Mouse (Mus musculus) kidney, embryonic 14.5 days (tissue): ENCODE data around the gene Nynrin. TPM values are rescaled to one million over a fixed set of nuclear protein-coding genes. Genes with fewer than 3 reads are reported as not detected.

Experiments
- ATAC-seq: fragments of 200-750 bp; cut with Nextera tagmentation; 2 replicates; pipeline ENCODE4 v1.8.0; 2017; ENCODE audit warnings: moderate number of reproducible peaks, mild to moderate bottlenecking, moderate TSS enrichment, moderate library complexity; ENCODE audit not compliant: low FRiP score, low TSS enrichment
- H3K27ac ChIP-seq: fragments of 300-500 bp; sonication (generic); 2 replicates; pipeline ENCODE4 v1.5.1; 2014; ENCODE audit warnings: low read depth, mild to moderate bottlenecking, low read length, moderate library complexity, mixed read lengths
- H3K27me3 ChIP-seq: fragments of 300-500 bp; sonication (generic); 2 replicates; pipeline ENCODE4 v1.6.1; 2014; ENCODE audit warnings: mild to moderate bottlenecking, low read length; ENCODE audit not compliant: control insufficient read depth, insufficient read depth
- H3K36me3 ChIP-seq: fragments of 300-500 bp; sonication (generic); 2 replicates; pipeline ENCODE4 v1.6.1; 2014; ENCODE audit warnings: low read length, mixed read lengths; ENCODE audit not compliant: control insufficient read depth, insufficient read depth
- H3K4me1 ChIP-seq: fragments of 300-500 bp; sonication (generic); 2 replicates; pipeline ENCODE4 v1.6.1; 2014; ENCODE audit warnings: low read length, mixed read lengths; ENCODE audit not compliant: control insufficient read depth, insufficient read depth
- H3K4me2 ChIP-seq: fragments of 300-500 bp; sonication (generic); replicated peaks from 2 replicates; pipeline ENCODE4 v1.6.1; 2014; ENCODE audit warnings: low read depth, mild to moderate bottlenecking, low read length
- H3K4me3 ChIP-seq: fragments of 300-500 bp; sonication (generic); 2 replicates; pipeline ENCODE4 v1.5.1; 2014; ENCODE audit warnings: mild to moderate bottlenecking, low read length
- H3K9ac ChIP-seq: fragments of 300-500 bp; sonication (generic); 2 replicates; pipeline ENCODE4 v1.6.1; 2014; ENCODE audit warnings: low read depth, mild to moderate bottlenecking, low read length, moderate library complexity
- H3K9me3 ChIP-seq: fragments of 300-500 bp; sonication (generic); 2 replicates; pipeline ENCODE4 v1.6.1; 2016; ENCODE audit warnings: low read length; ENCODE audit not compliant: control insufficient read depth
- WGBS: fragments of 180-500 bp; shearing (Covaris S2); extraction: QIAGEN DNeasy Blood & Tissue Kit; methylation state at CpG from one replicate; pipeline ENCODE4 v1.1.7; 2014; 5-methylcytosine and 5-hydroxymethylcytosine counted together
- polyA plus RNA-seq: library from polyadenylated mRNA; unstranded; fragments of >200 nt; fragmentation: Nextera tagmentation; extraction: Ambion mirVana; gene quantifications from 2 replicates; pipeline ENCODE4 v1.2.1, GENCODE M21; 2014

Gene Nynrin
- polyA plus RNA-seq, 1 experiment from 2014 or later = 15.6 TPM

DNA sequence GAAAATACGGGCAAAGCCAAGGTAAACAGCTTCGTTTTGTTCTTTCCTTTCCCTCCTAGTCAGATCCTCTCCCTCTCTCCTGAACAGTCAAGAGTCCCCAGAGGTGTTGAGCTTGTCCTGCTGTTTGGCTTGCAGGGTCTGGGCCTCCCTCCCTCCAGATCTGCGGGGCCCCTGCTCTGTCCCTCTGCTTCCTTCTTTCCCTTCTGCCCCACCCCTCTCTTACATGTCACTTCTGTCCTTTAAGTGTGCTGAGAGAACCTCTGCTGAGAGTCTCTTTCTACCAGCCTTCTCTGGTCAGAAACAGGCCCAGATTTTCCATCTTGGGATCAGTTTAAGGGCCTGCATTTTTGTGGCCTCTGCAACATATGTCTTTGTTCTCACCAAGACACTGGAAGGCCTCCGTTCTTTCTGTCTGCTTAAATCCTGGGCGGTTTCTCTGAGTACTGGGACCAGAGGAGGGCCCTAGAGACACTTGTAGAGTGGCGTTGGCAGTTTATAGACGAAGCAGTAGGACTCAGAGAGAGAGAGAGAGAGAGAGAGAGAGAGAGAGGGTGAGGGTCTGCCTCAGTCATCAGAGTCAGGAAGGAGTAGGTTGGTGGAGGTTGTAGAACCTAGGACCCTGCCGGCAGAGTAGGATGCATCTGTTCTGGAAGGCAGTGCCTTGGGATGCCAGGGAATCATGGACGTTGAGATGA is 743 bp downstream of the Nynrin start:
- H3K4me1 ChIP-seq = peaks cover 36% of the 10 kb centered on the region
- 0 out of 2 replicates have a peak, but pooled peaks have one; percentile 6 for ATAC-seq
- no peaks in the 10 kb centered on the region for H3K27me3 ChIP-seq
- H3K27ac ChIP-seq = peak overlapping the region; percentile 97
- peak overlapping the region; percentile 73 for H3K4me2 ChIP-seq
- H3K9ac ChIP-seq = peak overlapping the region; percentile 81
- 0 out of 2 replicates have a peak, but pooled peaks cover 3% of the 10 kb centered on the region for H3K36me3 ChIP-seq
- WGBS = under 1% methylated on average over 9 of the region's 9 CpGs
- no peaks in the 10 kb centered on the region for H3K9me3 ChIP-seq
- H3K4me3 ChIP-seq = peak overlapping the region; percentile 66

- ATAC-seq = peak; percentile 33
- H3K36me3 ChIP-seq = 0 out of 2 replicates have a peak, but pooled peaks cover 3% of the 10 kb centered on the region
- peak overlapping the region; percentile 81 for H3K9ac ChIP-seq
- 1% methylated on average over 4 of the region's 4 CpGs for WGBS
- peak overlapping the region; percentile 66 for H3K4me3 ChIP-seq
- peak overlapping the region; percentile 73 for H3K4me2 ChIP-seq
- H3K4me1 ChIP-seq = peaks cover 36% of the 10 kb centered on the region
- no peaks in the 10 kb centered on the region for H3K27me3 ChIP-seq
- no peaks in the 10 kb centered on the region for H3K9me3 ChIP-seq
- H3K27ac ChIP-seq = peak overlapping the region; percentile 97
These were observed 1.3 kb downstream of the Nynrin start for GRCm38 (mm10) chr14:55855101-55855561.

- H3K36me3 ChIP-seq = 0 out of 2 replicates have a peak, but pooled peaks cover 3% of the 10 kb centered on the region
- H3K4me2 ChIP-seq = peak overlapping the region; percentile 11; the same call in 1 of the 2 replicates
- no peak overlapping the region for H3K9ac ChIP-seq
- no peaks in the 10 kb centered on the region for H3K9me3 ChIP-seq
- H3K27me3 ChIP-seq = no peaks in the 10 kb centered on the region
- 50% methylated on average over 4 of the region's 4 CpGs for WGBS
- peaks cover 39% of the 10 kb centered on the region for H3K4me1 ChIP-seq
- no peak overlapping the region for H3K4me3 ChIP-seq
- H3K27ac ChIP-seq = no peak overlapping the region; the same call in 1 of the 2 replicates
- ATAC-seq = no peak
These were observed 3.8 kb downstream of the Nynrin start for GRCm38 (mm10) chr14:55857588-55857987.

- Histone ChIP-seq H3K9me3 (no peaks in the 10 kb centered on the region), H3K4me3 (no peak overlapping the region), H3K4me1 (peaks cover 23% of the 10 kb centered on the region), H3K9ac (peak overlapping the region; percentile 8; the same call in 1 of the 2 replicates), H3K27ac (no peak overlapping the region), H3K4me2 (no peak overlapping the region), H3K36me3 (peaks cover 39% of the 10 kb centered on the region), H3K27me3 (no peaks in the 10 kb centered on the region)
- ATAC-seq = no peak
- 58% methylated on average over 6 of the region's 6 CpGs for WGBS
These were observed 8.4 kb downstream of the Nynrin start for GRCm38 (mm10) chr14:55862186-55862585.

- ATAC-seq = no peak
- WGBS = 92% methylated on average over 10 of the region's 10 CpGs
- Histone ChIP-seq H3K27ac (no peak overlapping the region), H3K9me3 (no peaks in the 10 kb centered on the region), H3K4me3 (no peak overlapping the region), H3K9ac (no peak overlapping the region), H3K36me3 (peaks cover 46% of the 10 kb centered on the region), H3K27me3 (no peaks in the 10 kb centered on the region), H3K4me1 (peaks cover 19% of the 10 kb centered on the region), H3K4me2 (no peak overlapping the region)
These were observed 9.2 kb downstream of the Nynrin start for GRCm38 (mm10) chr14:55862970-55863369.

GRCm38 (mm10) chr14:55863773-55864172 is 10.0 kb downstream of the Nynrin start:
- Histone ChIP-seq H3K4me1 (peaks cover 19% of the 10 kb centered on the region), H3K9me3 (no peaks in the 10 kb centered on the region), H3K4me2 (no peak overlapping the region), H3K36me3 (peaks cover 54% of the 10 kb centered on the region), H3K4me3 (no peak overlapping the region), H3K27me3 (no peaks in the 10 kb centered on the region), H3K9ac (no peak overlapping the region), H3K27ac (no peak overlapping the region)
- ATAC-seq = peak; percentile 56; the same call in 1 of the 2 replicates
- WGBS = 33% methylated on average over 7 of the region's 7 CpGs

DNA sequence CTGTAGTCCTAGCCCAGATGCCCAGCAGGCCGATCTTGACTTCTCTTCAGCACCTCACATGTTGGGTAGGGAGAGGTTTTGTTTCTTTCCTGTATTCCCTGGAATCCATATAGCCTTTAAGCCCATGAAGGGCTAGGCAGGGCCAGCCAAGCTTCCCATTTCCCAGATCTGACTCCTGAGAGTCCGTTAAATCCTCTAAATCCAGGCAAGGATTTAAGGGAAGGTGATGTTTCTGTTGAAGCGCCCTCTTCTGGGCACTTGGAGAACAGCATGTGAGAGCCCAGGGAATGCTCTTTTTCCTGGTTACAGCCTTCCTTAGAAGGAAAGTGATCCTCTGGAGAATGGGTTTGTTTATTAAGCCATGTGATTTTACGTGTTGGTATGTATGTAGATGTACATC is 13.2 kb downstream of the Nynrin start:
- Histone ChIP-seq H3K4me1 (peaks cover 8% of the 10 kb centered on the region), H3K9me3 (no peaks in the 10 kb centered on the region)
- 37% methylated on average over 4 of the region's 4 CpGs for WGBS

GRCm38 (mm10) chr14:55868230-55869026 is 14.6 kb downstream of the Nynrin start:
- peaks cover 93% of the 10 kb centered on the region for H3K36me3 ChIP-seq
- no peak for ATAC-seq
- 86% methylated on average over 14 of the region's 14 CpGs for WGBS
- H3K4me1 ChIP-seq = peaks cover 8% of the 10 kb centered on the region; the same call in 1 of the 2 replicates
- H3K27me3 ChIP-seq = no peaks in the 10 kb centered on the region
- no peak overlapping the region for H3K9ac ChIP-seq
- no peaks in the 10 kb centered on the region for H3K9me3 ChIP-seq
- no peak overlapping the region for H3K4me2 ChIP-seq
- H3K4me3 ChIP-seq = no peak overlapping the region
- H3K27ac ChIP-seq = no peak overlapping the region

More for the DNA sequence above, 13.2 kb downstream of the Nynrin start:
- Histone ChIP-seq H3K36me3 (peaks cover 85% of the 10 kb centered on the region), H3K27ac (no peak overlapping the region), H3K4me2 (no peak overlapping the region), H3K9ac (no peak overlapping the region), H3K4me3 (no peak overlapping the region), H3K27me3 (no peaks in the 10 kb centered on the region)
- ATAC-seq = no peak
